14 mouse cellular contexts compared by ENCODE assay signal in genomic region chr9:96982940-96983339, GRCm38 (mm10). TPM values are rescaled to one million over a fixed set of nuclear protein-coding genes. Genes with fewer than 3 reads are reported as not detected.
DNase-seq lines count a peak whose midpoint lies in the region; ATAC-seq and TF ChIP-seq lines count a peak whose summit lies in the region.
"Had no signal": no experiment of that assay in that cellular context is flagged by ENCODE, and none has a peak within 500 bp of the region (broad histone marks: within the 10 kb centered on the region; RNA-seq: fewer than 3 reads in every experiment).

No protein-coding gene starts in this region.

- peaks cover 100% of the 10 kb centered on the region for H3K4me1 ChIP-seq in heart, embryonic 10.5 days
- peaks cover 28% of the 10 kb centered on the region for H3K4me1 ChIP-seq in intestine, postnatal 0 days (replicated peaks; ENCODE audit: control insufficient read depth, insufficient read depth, low read length)
- peaks cover 87% of the 10 kb centered on the region for H3K4me1 ChIP-seq in intestine, embryonic 16.5 days (ENCODE audit: control insufficient read depth, insufficient read depth, low read length)
- peaks cover 100% of the 10 kb centered on the region for H3K4me1 ChIP-seq in midbrain, embryonic 10.5 days
- H3K4me1 ChIP-seq in midbrain, embryonic 13.5 days (replicated peaks) = peaks cover 81% of the 10 kb centered on the region
- peaks cover 68% of the 10 kb centered on the region for H3K4me1 ChIP-seq in limb, embryonic 11.5 days (ENCODE audit: control insufficient read depth, insufficient read depth, low read length)

- WGBS in heart, embryonic 10.5 days = 29% methylated on average over 3 of the region's 3 CpGs
- WGBS in intestine, postnatal 0 days = 64% methylated on average over 3 of the region's 3 CpGs
- WGBS in intestine, embryonic 16.5 days = 53% methylated on average over 3 of the region's 3 CpGs
- 42% methylated on average over 3 of the region's 3 CpGs for WGBS in midbrain, embryonic 10.5 days
- 55% methylated on average over 3 of the region's 3 CpGs for WGBS in midbrain, embryonic 13.5 days
- WGBS in limb, embryonic 11.5 days = 19% methylated on average over 3 of the region's 3 CpGs

- no peak overlapping the region for H3K4me2 ChIP-seq in intestine, postnatal 0 days (replicated peaks; ENCODE audit: low read depth)
- no peak overlapping the region for H3K4me2 ChIP-seq in intestine, embryonic 16.5 days (ENCODE audit: low read depth, low read length)
- no peak overlapping the region for H3K4me2 ChIP-seq in midbrain, embryonic 13.5 days (replicated peaks)
- H3K4me2 ChIP-seq in limb, embryonic 11.5 days (ENCODE audit: low read depth, severe bottlenecking) = no peak overlapping the region
- H3K4me2 ChIP-seq: hindbrain, embryonic 15.5 days had no signal

- TF ChIP-seq CTCF in intestine, postnatal 0 days (IDR thresholded peaks at IDR 0.05; ENCODE audit: low read depth) = no peak

- 0 out of 2 replicates have a peak overlapping the region, but pooled peaks have one; percentile 5 for H3K4me3 ChIP-seq in heart, embryonic 10.5 days
- no peak overlapping the region for H3K4me3 ChIP-seq in intestine, postnatal 0 days (ENCODE audit: low read depth, low read length)
- H3K4me3 ChIP-seq in intestine, embryonic 16.5 days (ENCODE audit: low read length) = no peak overlapping the region
- H3K4me3 ChIP-seq in midbrain, embryonic 10.5 days = no peak overlapping the region
- H3K4me3 ChIP-seq in midbrain, embryonic 13.5 days (replicated peaks) = no peak overlapping the region
- H3K4me3 ChIP-seq in limb, embryonic 11.5 days (ENCODE audit: low read depth, low read length) = no peak overlapping the region
- H3K4me3 ChIP-seq: erythroblast, embryonic 14.5 days; hindbrain, embryonic 15.5 days; layer of hippocampus, adult 2 months had no signal

- no peak for DNase-seq in heart, embryonic 10.5 days (ENCODE audit: low spot score)
- no peak for DNase-seq in heart, postnatal 10 days
- no peak for DNase-seq in midbrain, embryonic 10.5 days (ENCODE audit: low spot score)
- DNase-seq in limb, embryonic 11.5 days (ENCODE audit: low spot score) = no peak
- no peak for DNase-seq in cerebellum, postnatal 10 days
- DNase-seq: cerebellum, adult 11 months had no signal

- no peak overlapping the region for H3K9ac ChIP-seq in intestine, postnatal 0 days (ENCODE audit: low read depth, low read length)
- H3K9ac ChIP-seq in intestine, embryonic 16.5 days (ENCODE audit: low read depth, low read length) = no peak overlapping the region
- no peak overlapping the region for H3K9ac ChIP-seq in midbrain, embryonic 13.5 days (replicated peaks)
- no peak overlapping the region for H3K9ac ChIP-seq in limb, embryonic 11.5 days (ENCODE audit: low read length)
- H3K9ac ChIP-seq: hindbrain, embryonic 15.5 days had no signal

- intact Hi-C loops in heart, postnatal 10 days (cut with DNase I) = no loop called here

- H3K9me3 ChIP-seq in heart, embryonic 10.5 days = no peaks in the 10 kb centered on the region
- H3K9me3 ChIP-seq in intestine, postnatal 0 days (ENCODE audit: control insufficient read depth) = no peaks in the 10 kb centered on the region
- no peaks in the 10 kb centered on the region for H3K9me3 ChIP-seq in intestine, embryonic 16.5 days (ENCODE audit: control insufficient read depth, low read length)
- H3K9me3 ChIP-seq in midbrain, embryonic 10.5 days (replicated peaks) = no peaks in the 10 kb centered on the region
- H3K9me3 ChIP-seq in midbrain, embryonic 13.5 days = no peaks in the 10 kb centered on the region
- H3K9me3 ChIP-seq in limb, embryonic 11.5 days (ENCODE audit: control insufficient read depth, low read length) = no peaks in the 10 kb centered on the region
- H3K9me3 ChIP-seq: hindbrain, embryonic 15.5 days had no signal

- H3K27ac ChIP-seq in heart, embryonic 10.5 days = peak overlapping the region; percentile 84
- H3K27ac ChIP-seq in intestine, postnatal 0 days (ENCODE audit: low read depth, low read length) = 0 out of 2 replicates have a peak overlapping the region, but pooled peaks have one; percentile 7
- H3K27ac ChIP-seq in intestine, embryonic 16.5 days (ENCODE audit: low read length) = no peak overlapping the region
- H3K27ac ChIP-seq in midbrain, embryonic 10.5 days (replicated peaks) = peak overlapping the region; percentile 89
- H3K27ac ChIP-seq in midbrain, embryonic 13.5 days = no peak overlapping the region
- peak overlapping the region; percentile 72; the same call in 1 of the 2 replicates for H3K27ac ChIP-seq in limb, embryonic 11.5 days (replicated peaks; ENCODE audit: low read depth, low read length)
- H3K27ac ChIP-seq: hindbrain, embryonic 15.5 days; layer of hippocampus, adult 2 months had no signal

- ATAC-seq in intestine, postnatal 0 days = no peak
- no peak for ATAC-seq in intestine, embryonic 16.5 days
- ATAC-seq in midbrain, embryonic 13.5 days = no peak
- no peak for ATAC-seq in limb, embryonic 11.5 days (ENCODE audit: insufficient number of reproducible peaks, low FRiP score, low TSS enrichment, low read depth)

- no peaks in the 10 kb centered on the region for H3K36me3 ChIP-seq in heart, embryonic 10.5 days
- no peaks in the 10 kb centered on the region for H3K36me3 ChIP-seq in intestine, postnatal 0 days (ENCODE audit: control insufficient read depth, insufficient read depth)
- no peaks in the 10 kb centered on the region for H3K36me3 ChIP-seq in intestine, embryonic 16.5 days (ENCODE audit: control insufficient read depth, insufficient read depth, low read length)
- peaks cover 49% of the 10 kb centered on the region for H3K36me3 ChIP-seq in midbrain, embryonic 10.5 days
- H3K36me3 ChIP-seq in midbrain, embryonic 13.5 days = no peaks in the 10 kb centered on the region
- H3K36me3 ChIP-seq in limb, embryonic 11.5 days (ENCODE audit: control insufficient read depth, insufficient read depth, low read length) = no peaks in the 10 kb centered on the region
- H3K36me3 ChIP-seq: hindbrain, embryonic 15.5 days had no signal

- H3K27me3 ChIP-seq in heart, embryonic 10.5 days (ENCODE audit: insufficient read depth, poor library complexity, severe bottlenecking) = no peaks in the 10 kb centered on the region
- H3K27me3 ChIP-seq in intestine, postnatal 0 days (replicated peaks; ENCODE audit: control insufficient read depth, insufficient read depth, low read length) = no peaks in the 10 kb centered on the region
- H3K27me3 ChIP-seq in intestine, embryonic 16.5 days (replicated peaks; ENCODE audit: control insufficient read depth, insufficient read depth, low read length) = no peaks in the 10 kb centered on the region
- peaks cover 43% of the 10 kb centered on the region for H3K27me3 ChIP-seq in midbrain, embryonic 10.5 days (ENCODE audit: low read depth, poor library complexity, severe bottlenecking)
- no peaks in the 10 kb centered on the region for H3K27me3 ChIP-seq in midbrain, embryonic 13.5 days
- H3K27me3 ChIP-seq in limb, embryonic 11.5 days (ENCODE audit: control insufficient read depth, insufficient read depth, low read length) = no peaks in the 10 kb centered on the region
- H3K27me3 ChIP-seq: hindbrain, embryonic 15.5 days had no signal

RNA-seq across cellular contexts. Expression of gene Spsb4, which starts 35.7 kb away (rescaled TPM):
- 53.5 and 66.5 TPM in 2 replicates for polyA plus RNA-seq in heart, embryonic 10.5 days (2016; fragmentation: Nextera tagmentation; extraction: Ambion mirVana)
- 10 to 100 TPM; 11.4 to 17.9 TPM for total RNA-seq in heart, postnatal 10 days (2021)
- polyA plus RNA-seq in intestine, postnatal 0 days (2015; fragmentation: Nextera tagmentation; extraction: Ambion mirVana) = 23.4 and 25.0 TPM in 2 replicates
- 28.7 and 34.0 TPM in 2 replicates for polyA plus RNA-seq in intestine, embryonic 16.5 days (2015; fragmentation: Nextera tagmentation; extraction: Ambion mirVana)
- polyA plus RNA-seq in midbrain, embryonic 10.5 days (2016; fragmentation: Nextera tagmentation; extraction: Ambion mirVana) = 174 and 175 TPM in 2 replicates
- polyA plus RNA-seq in midbrain, embryonic 13.5 days (2015; fragmentation: Nextera tagmentation; extraction: Ambion mirVana) = 64.2 and 64.9 TPM in 2 replicates
- polyA plus RNA-seq in limb, embryonic 11.5 days (2014; fragmentation: Nextera tagmentation; extraction: Ambion mirVana) = 44.5 and 45.8 TPM in 2 replicates
- total RNA-seq: MEL; neutrophil, adult 5-6 weeks had no signal

Comparison
In these comparisons a context has a peak if more than half of its experiments do, and no peak if none do; other contexts are left out.
1. H3K27ac ChIP-seq: peak in heart, embryonic 10.5 days (single experiment), intestine, postnatal 0 days (single experiment), midbrain, embryonic 10.5 days (single experiment) and limb, embryonic 11.5 days (single experiment); none in intestine, embryonic 16.5 days (single experiment) and midbrain, embryonic 13.5 days (single experiment).